Mouse (Mus musculus) large intestine, adult 2 months (tissue): ENCODE data around the gene Arl14. TPM values are rescaled to one million over a fixed set of nuclear protein-coding genes. Genes with fewer than 3 reads are reported as not detected.
"Not testable (repeated sequence)": the region's sequence is repeated elsewhere in the genome, so short reads cannot be mapped to it uniquely, and the experiment has no call there.

ENCODE experiments used
- DNase-seq: peaks from one replicate; pipeline ENCODE4 v3.0.0-alpha.2; 2012; ENCODE audit warnings: low read depth, low spot score
- WGBS: fragments of 180-500 bp; shearing (Covaris S2); methylation state at CpG from one replicate; pipeline ENCODE4 v1.1.7; 2018; 5-methylcytosine and 5-hydroxymethylcytosine counted together
- polyA plus RNA-seq: library from polyadenylated mRNA; depleted of rRNA; stranded (reverse); fragments of >200 nt; gene quantifications from 2 replicates; pipeline ENCODE4 v1.2.3, GENCODE M21; 2012; rRNA removed

The Arl14 gene
- polyA plus RNA-seq, 1 experiment: 0.77 TPM

DNA sequence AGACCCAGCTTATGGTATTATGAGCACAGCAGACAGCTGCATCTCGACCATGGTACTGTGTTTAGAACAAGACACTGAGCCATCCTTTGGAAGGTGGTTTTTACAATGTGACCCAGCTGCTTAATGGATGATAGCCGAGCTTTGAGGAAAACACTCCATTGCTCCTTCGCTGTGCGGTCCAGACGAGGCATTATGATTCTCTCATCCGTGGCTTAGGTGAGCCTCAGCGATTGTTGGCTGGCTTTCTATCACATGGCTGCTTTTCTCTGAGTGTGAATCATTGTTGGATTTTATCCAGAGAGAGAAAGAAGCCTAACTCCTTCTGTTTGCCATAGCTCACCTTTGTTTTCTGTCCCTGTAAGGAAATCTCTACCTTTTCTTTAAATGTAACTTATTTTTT is 32.5 kb downstream of the Arl14 start:
- DNase-seq: no peak
- WGBS: 56% methylated on average over 7 of the region's 7 CpGs

DNA sequence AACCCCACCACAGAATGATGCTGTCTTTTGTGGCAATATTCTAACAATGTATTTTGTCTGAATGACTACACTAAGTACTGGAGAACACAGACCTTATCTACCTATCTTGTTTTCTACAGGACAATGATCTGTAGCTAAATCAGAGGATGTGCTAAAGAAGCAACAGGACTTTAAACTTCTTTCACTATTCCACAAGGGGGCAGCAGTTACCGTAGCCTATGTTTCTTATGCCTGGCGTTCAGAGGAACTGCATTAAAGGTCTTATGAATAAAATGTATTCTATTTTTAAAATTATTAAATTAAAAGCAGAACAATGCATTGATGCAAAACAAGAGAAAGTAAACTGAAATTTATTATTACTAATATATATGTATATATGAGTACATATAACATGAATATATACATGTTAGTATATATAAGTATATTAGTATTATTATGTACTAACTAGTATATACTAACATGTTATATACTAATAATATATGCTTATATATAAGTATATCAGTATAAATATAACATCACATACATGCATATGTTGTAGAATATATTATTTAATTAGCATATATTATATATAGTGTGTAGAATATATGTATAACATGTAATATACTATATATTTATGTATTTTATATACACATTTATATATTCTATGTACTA is 35.0 kb downstream of the Arl14 start:
- 1% methylated on average over 2 of the region's 2 CpGs for WGBS
- peak; percentile 24 for DNase-seq

DNA sequence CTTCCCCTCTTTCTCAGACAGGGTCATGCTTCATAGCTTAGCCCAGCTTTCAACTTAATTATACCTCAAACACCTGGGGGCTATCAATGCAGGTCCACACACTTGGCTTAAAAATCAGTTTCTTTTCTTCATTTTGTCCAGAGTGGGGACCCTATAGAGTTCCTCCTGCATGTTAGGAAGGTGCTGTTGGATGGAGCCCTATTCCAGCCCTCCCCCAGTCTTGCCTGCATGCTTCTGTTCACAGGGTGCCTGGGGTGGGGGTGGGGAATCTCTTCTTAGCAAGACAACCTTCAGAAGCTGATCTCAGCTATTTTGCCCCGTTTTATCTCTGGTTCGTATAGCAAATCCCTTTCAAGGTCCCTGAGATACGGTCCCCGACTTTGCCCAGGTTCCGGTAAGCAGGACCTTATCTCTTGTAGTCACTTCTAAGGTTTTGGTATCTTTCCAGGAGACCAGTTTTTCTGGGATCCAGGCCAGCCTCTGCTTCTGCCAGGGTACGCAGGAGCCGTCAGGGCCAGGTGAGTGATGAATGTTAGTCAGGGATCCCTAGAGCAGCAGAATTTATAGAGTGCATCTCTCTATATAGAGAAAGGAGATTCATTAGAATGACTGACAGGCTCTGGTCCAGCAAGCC is 40.9 kb downstream of the Arl14 start:
- WGBS: 35% methylated on average over 7 of the region's 7 CpGs
- no peak for DNase-seq

DNA sequence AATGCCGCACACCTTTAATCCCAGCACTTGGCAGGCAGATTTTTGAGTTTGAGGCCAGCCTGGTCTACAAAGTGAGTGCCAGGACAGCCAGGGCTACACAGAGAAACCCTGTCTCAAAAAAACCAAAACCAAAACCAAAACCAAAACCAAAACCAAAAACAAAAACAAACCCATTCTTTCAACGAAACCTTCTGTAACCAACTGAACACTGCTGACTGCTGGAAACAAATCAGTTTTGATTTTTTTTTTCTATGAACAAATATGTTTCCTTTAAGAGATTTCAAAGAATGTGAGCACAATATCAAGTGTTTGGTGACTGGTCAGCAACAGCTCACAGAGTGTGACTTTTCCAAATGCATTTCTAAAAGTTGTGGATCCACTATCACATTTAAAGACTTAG is 42.1 kb downstream of the Arl14 start:
- 56% methylated on average over 2 of the region's 2 CpGs for WGBS
- DNase-seq: not testable (repeated sequence)

- WGBS: 48% methylated on average over 7 of the region's 7 CpGs
- DNase-seq: no peak
These were observed 49.6 kb downstream of the Arl14 start for GRCm38 (mm10) chr3:69271812-69272211.

Other genes with a start within 250 kb of the Arl14 start
- 0.99 and 1.8 TPM in 2 replicates for gene Ift80, start 217.8 kb upstream of the Arl14 start, polyA plus RNA-seq
- gene Smc4, start 217.7 kb upstream of the Arl14 start, polyA plus RNA-seq: 2.7 and 5.1 TPM in 2 replicates
- 1.8 and 2.0 TPM in 2 replicates for gene Trim59, start 177.7 kb upstream of the Arl14 start, polyA plus RNA-seq
- gene Kpna4, start 95.3 kb upstream of the Arl14 start, polyA plus RNA-seq: 6.5 and 9.3 TPM in 2 replicates
- gene Ppm1l, start 94.4 kb downstream of the Arl14 start, polyA plus RNA-seq: 2.6 and 3.3 TPM in 2 replicates